Mouse (Mus musculus) lung, embryonic 16.5 days (tissue): ENCODE results near the gene Tardbp. TPM values are rescaled to one million over a fixed set of nuclear protein-coding genes. Genes with fewer than 3 reads are reported as not detected.

ENCODE experiments used
- ATAC-seq: fragments of 200-750 bp; cut with Nextera tagmentation; 2 replicates; pipeline ENCODE4 v1.8.0; 2017; ENCODE audit warnings: low read depth, mild to moderate bottlenecking, moderate library complexity
- H3K27ac ChIP-seq: fragments of 300-500 bp; sonication (generic); 2 replicates; pipeline ENCODE4 v1.5.1; 2014; ENCODE audit warnings: mild to moderate bottlenecking, control low read depth, low read length
- H3K27me3 ChIP-seq: fragments of 300-500 bp; sonication (generic); 2 replicates; pipeline ENCODE4 v1.6.1; 2014; ENCODE audit warnings: low read depth, low read length, mixed read lengths; ENCODE audit not compliant: control insufficient read depth, insufficient read depth
- H3K36me3 ChIP-seq: fragments of 300-500 bp; sonication (generic); 2 replicates; pipeline ENCODE4 v1.6.1; 2014; ENCODE audit warnings: low read length; ENCODE audit not compliant: control insufficient read depth, insufficient read depth
- H3K4me1 ChIP-seq: fragments of 300-500 bp; sonication (generic); replicated peaks from 2 replicates; pipeline ENCODE4 v1.6.1; 2014; ENCODE audit warnings: low read length, mixed read lengths; ENCODE audit not compliant: control insufficient read depth, insufficient read depth
- H3K4me2 ChIP-seq: fragments of 300-500 bp; sonication (generic); 2 replicates; pipeline ENCODE4 v1.6.1; 2014; ENCODE audit warnings: low read depth, low read length, control low read depth
- H3K4me3 ChIP-seq: fragments of 300-500 bp; sonication (generic); 2 replicates; pipeline ENCODE4 v1.5.1; 2014; ENCODE audit warnings: mild to moderate bottlenecking, low read length, control low read depth
- H3K9ac ChIP-seq: fragments of 300-500 bp; sonication (generic); 2 replicates; pipeline ENCODE4 v1.6.1; 2014; ENCODE audit warnings: low read length, control low read depth
- H3K9me3 ChIP-seq: fragments of 300-500 bp; sonication (generic); 2 replicates; pipeline ENCODE4 v1.6.1; 2016; ENCODE audit warnings: low read length; ENCODE audit not compliant: control insufficient read depth
- WGBS: fragments of 180-500 bp; shearing (Covaris S2); extraction: QIAGEN DNeasy Blood & Tissue Kit; methylation state at CpG from one replicate; pipeline ENCODE4 v1.1.7; 2014; 5-methylcytosine and 5-hydroxymethylcytosine counted together
- polyA plus RNA-seq: library from polyadenylated mRNA; unstranded; fragments of >200 nt; fragmentation: Nextera tagmentation; extraction: Ambion mirVana; gene quantifications from 2 replicates; pipeline ENCODE4 v1.2.1, GENCODE M21; 2015

Tardbp gene
- 320 and 367 TPM in 2 replicates for polyA plus RNA-seq

GRCm38 (mm10) chr4:148626623-148627185 lies at the start of gene Tardbp:
Tardbp (minus strand) TSS chr4:148627019.
- under 1% methylated on average over 51 of the region's 51 CpGs for WGBS
- Histone ChIP-seq H3K9me3 (no peaks in the 10 kb centered on the region), H3K36me3 (peaks cover 28% of the 10 kb centered on the region), H3K9ac (peak within 1 kb of the TSS; percentile 99), H3K27ac (peak within 1 kb of the TSS; percentile 91), H3K4me1 (peaks cover 16% of the 10 kb centered on the region), H3K4me3 (peak within 1 kb of the TSS; percentile 97), H3K27me3 (no peaks in the 10 kb centered on the region), H3K4me2 (peak within 1 kb of the TSS; percentile 70)
- peak; percentile 96 for ATAC-seq

GRCm38 (mm10) chr4:148676188-148676960 lies 49.6 kb upstream of the Tardbp start:
- WGBS, result 24% methylated on average over 16 of the region's 16 CpGs
- Histone ChIP-seq H3K4me3 (no peak overlapping the region), H3K9me3 (no peaks in the 10 kb centered on the region), H3K27ac (peak overlapping the region; percentile 78), H3K27me3 (no peaks in the 10 kb centered on the region), H3K4me2 (0 out of 2 replicates have a peak overlapping the region, but pooled peaks have one; percentile 26), H3K36me3 (no peaks in the 10 kb centered on the region), H3K9ac (no peak overlapping the region; the same call in 1 of the 2 replicates), H3K4me1 (peaks cover 16% of the 10 kb centered on the region)
- peak; percentile 84 for ATAC-seq

GRCm38 (mm10) chr4:148675043-148675442 lies 48.2 kb upstream of the Tardbp start:
- no peaks in the 10 kb centered on the region for H3K36me3 ChIP-seq
- no peak for ATAC-seq
- no peak overlapping the region for H3K4me3 ChIP-seq
- WGBS, result 32% methylated on average over 7 of the region's 7 CpGs
- peaks cover 20% of the 10 kb centered on the region for H3K4me1 ChIP-seq
- no peak overlapping the region for H3K27ac ChIP-seq
- H3K9ac ChIP-seq, result no peak overlapping the region
- no peak overlapping the region for H3K4me2 ChIP-seq
- H3K27me3 ChIP-seq, result no peaks in the 10 kb centered on the region
- no peaks in the 10 kb centered on the region for H3K9me3 ChIP-seq

GRCm38 (mm10) chr4:148671230-148671947 lies 44.6 kb upstream of the Tardbp start:
- Histone ChIP-seq H3K4me3 (no peak overlapping the region), H3K27me3 (no peaks in the 10 kb centered on the region), H3K9ac (no peak overlapping the region), H3K9me3 (no peaks in the 10 kb centered on the region), H3K27ac (no peak overlapping the region), H3K36me3 (no peaks in the 10 kb centered on the region), H3K4me1 (peaks cover 13% of the 10 kb centered on the region), H3K4me2 (peak overlapping the region; percentile 42)
- WGBS, result 11% methylated on average over 16 of the region's 16 CpGs
- no peak for ATAC-seq

GRCm38 (mm10) chr4:148667006-148667755 lies 40.4 kb upstream of the Tardbp start:
- Histone ChIP-seq H3K9ac (no peak overlapping the region), H3K9me3 (no peaks in the 10 kb centered on the region), H3K27ac (no peak overlapping the region), H3K4me1 (peaks cover 20% of the 10 kb centered on the region), H3K27me3 (no peaks in the 10 kb centered on the region; the same call in 1 of the 2 replicates), H3K4me2 (no peak overlapping the region), H3K36me3 (no peaks in the 10 kb centered on the region), H3K4me3 (no peak overlapping the region)
- WGBS, result 73% methylated on average over 15 of the region's 15 CpGs
- no peak for ATAC-seq

- Histone ChIP-seq H3K9me3 (no peaks in the 10 kb centered on the region), H3K9ac (no peak overlapping the region), H3K27ac (no peak overlapping the region), H3K4me1 (peaks cover 13% of the 10 kb centered on the region; the same call in 1 of the 2 replicates), H3K4me2 (no peak overlapping the region), H3K36me3 (no peaks in the 10 kb centered on the region), H3K4me3 (no peak overlapping the region), H3K27me3 (no peaks in the 10 kb centered on the region; the same call in 1 of the 2 replicates)
- no peak for ATAC-seq
- 47% methylated on average over 6 of the region's 6 CpGs for whole genome bisulfite sequencing
These were observed 37.2 kb upstream of the Tardbp start for GRCm38 (mm10) chr4:148664021-148664420.

- Histone ChIP-seq H3K27me3 (no peaks in the 10 kb centered on the region; the same call in 1 of the 2 replicates), H3K9ac (no peak overlapping the region), H3K4me3 (no peak overlapping the region), H3K4me1 (peaks cover 13% of the 10 kb centered on the region; the same call in 1 of the 2 replicates), H3K36me3 (no peaks in the 10 kb centered on the region), H3K27ac (no peak overlapping the region), H3K9me3 (no peaks in the 10 kb centered on the region), H3K4me2 (no peak overlapping the region)
- peak; percentile 53 for ATAC-seq
- 60% methylated on average over 7 of the region's 7 CpGs for WGBS
These were observed 36.5 kb upstream of the Tardbp start for GRCm38 (mm10) chr4:148663326-148663725.

GRCm38 (mm10) chr4:148662168-148662965 lies 35.5 kb upstream of the Tardbp start:
- H3K4me3 ChIP-seq, result no peak overlapping the region
- H3K27ac ChIP-seq, result no peak overlapping the region
- no peaks in the 10 kb centered on the region for H3K36me3 ChIP-seq
- H3K9ac ChIP-seq, result no peak overlapping the region
- H3K27me3 ChIP-seq, result no peaks in the 10 kb centered on the region; the same call in 1 of the 2 replicates
- no peak for ATAC-seq
- peaks cover 13% of the 10 kb centered on the region; the same call in 1 of the 2 replicates for H3K4me1 ChIP-seq
- H3K9me3 ChIP-seq, result no peaks in the 10 kb centered on the region
- 33% methylated on average over 21 of the region's 21 CpGs for WGBS
- H3K4me2 ChIP-seq, result peak overlapping the region; percentile 36
